Mouse (Mus musculus) heart, embryonic 12.5 days (tissue): ENCODE measurements at regions not wholly inside any gene's neighbourhood (a gene's known extent, or its start where the extent isn't known, plus 50 kb on each side); places are given as distances from the start of the nearest gene placed in this dataset.

ENCODE experiments used
- ATAC-seq: fragments of 200-750 bp; cut with Nextera tagmentation; 2 replicates; pipeline ENCODE4 v1.8.0; 2017; ENCODE audit warnings: moderate TSS enrichment, moderate library complexity; ENCODE audit not compliant: insufficient number of reproducible peaks, low FRiP score
- H3K27ac ChIP-seq: fragments of 300-500 bp; sonication (generic); 2 replicates; pipeline ENCODE4 v1.5.1; 2016; ENCODE audit warnings: mild to moderate bottlenecking, moderate library complexity; ENCODE audit not compliant: poor library complexity, severe bottlenecking
- H3K27me3 ChIP-seq: fragments of 300-500 bp; sonication (generic); replicated peaks from 2 replicates; pipeline ENCODE4 v1.6.1; 2016; ENCODE audit warnings: mild to moderate bottlenecking, moderate library complexity
- H3K36me3 ChIP-seq: fragments of 300-500 bp; sonication (generic); 2 replicates; pipeline ENCODE4 v1.6.1; 2016; ENCODE audit warnings: mild to moderate bottlenecking, moderate library complexity
- H3K4me1 ChIP-seq: fragments of 300-500 bp; sonication (generic); replicated peaks from 2 replicates; pipeline ENCODE4 v1.6.1; 2016; ENCODE audit warnings: mild to moderate bottlenecking
- H3K4me2 ChIP-seq: fragments of 300-500 bp; sonication (generic); 2 replicates; pipeline ENCODE4 v1.6.1; 2016; ENCODE audit warnings: mild to moderate bottlenecking, moderate library complexity
- H3K4me3 ChIP-seq: fragments of 300-500 bp; sonication (generic); 2 replicates; pipeline ENCODE4 v1.5.1; 2016; ENCODE audit warnings: mild to moderate bottlenecking
- H3K9ac ChIP-seq: fragments of 300-500 bp; sonication (generic); 2 replicates; pipeline ENCODE4 v1.6.1; 2016; ENCODE audit warnings: mild to moderate bottlenecking, moderate library complexity
- H3K9me3 ChIP-seq: fragments of 300-500 bp; sonication (generic); replicated peaks from 2 replicates; pipeline ENCODE4 v1.6.1; 2016; ENCODE audit warnings: mild to moderate bottlenecking, moderate library complexity
- WGBS: fragments of 180-500 bp; shearing (Covaris S2); methylation state at CpG from one replicate; pipeline ENCODE4 v1.1.7; 2016; 5-methylcytosine and 5-hydroxymethylcytosine counted together

DNA sequence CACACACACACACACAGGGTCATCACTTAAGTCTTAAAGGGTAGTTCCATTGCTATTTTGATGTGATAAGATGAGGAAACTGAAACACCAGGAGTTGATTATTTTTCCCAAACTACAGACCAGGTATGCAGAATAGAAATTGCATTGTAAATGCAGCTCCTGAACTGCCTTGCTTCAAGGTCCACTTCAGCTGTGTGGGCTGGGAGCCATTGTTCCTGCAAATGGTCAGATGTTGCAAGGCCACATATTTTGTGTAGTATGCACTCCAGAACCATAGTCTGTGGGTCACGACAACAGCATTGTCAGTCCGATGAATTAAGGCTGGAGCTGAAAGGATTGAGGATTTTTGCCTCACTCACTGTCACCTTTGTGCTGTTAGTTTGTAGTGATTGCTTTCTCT lies 592.4 kb upstream of the Tenm4 start:
- Histone ChIP-seq H3K4me2 (no peak overlapping the region), H3K9ac (no peak overlapping the region), H3K4me3 (no peak overlapping the region), H3K27me3 (no peaks in the 10 kb centered on the region), H3K27ac (no peak overlapping the region), H3K36me3 (no peaks in the 10 kb centered on the region), H3K9me3 (no peaks in the 10 kb centered on the region), H3K4me1 (no peaks in the 10 kb centered on the region)
- ATAC-seq, result no peak
- 76% methylated on average over 2 of the region's 2 CpGs for WGBS

DNA sequence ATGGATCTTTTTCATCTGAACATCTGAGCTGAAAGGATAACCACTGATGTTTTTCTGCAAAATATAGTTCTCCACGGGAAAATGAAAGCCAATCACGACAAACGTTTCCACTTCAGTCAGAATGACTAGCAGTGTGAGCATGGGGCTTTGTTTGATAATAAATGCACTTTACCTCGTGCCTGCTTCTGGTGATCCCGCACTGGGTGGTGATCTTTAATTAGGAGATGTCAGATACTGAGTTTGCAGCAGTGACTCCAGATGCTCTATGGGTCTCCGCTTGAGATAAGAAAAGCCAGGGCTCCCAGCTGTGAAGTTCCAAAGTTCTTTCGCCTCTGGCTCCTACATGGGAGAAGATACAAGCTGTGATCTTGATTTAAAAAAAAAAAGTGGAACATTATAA lies 589.7 kb upstream of the Tenm4 start:
- H3K4me3 ChIP-seq, result no peak overlapping the region
- H3K36me3 ChIP-seq, result no peaks in the 10 kb centered on the region
- 44% methylated on average over 7 of the region's 7 CpGs for WGBS
- ATAC-seq, result no peak
- no peak overlapping the region for H3K4me2 ChIP-seq
- H3K27me3 ChIP-seq, result no peaks in the 10 kb centered on the region
- no peaks in the 10 kb centered on the region for H3K4me1 ChIP-seq
- no peak overlapping the region for H3K9ac ChIP-seq
- no peak overlapping the region for H3K27ac ChIP-seq
- H3K9me3 ChIP-seq, result no peaks in the 10 kb centered on the region

DNA sequence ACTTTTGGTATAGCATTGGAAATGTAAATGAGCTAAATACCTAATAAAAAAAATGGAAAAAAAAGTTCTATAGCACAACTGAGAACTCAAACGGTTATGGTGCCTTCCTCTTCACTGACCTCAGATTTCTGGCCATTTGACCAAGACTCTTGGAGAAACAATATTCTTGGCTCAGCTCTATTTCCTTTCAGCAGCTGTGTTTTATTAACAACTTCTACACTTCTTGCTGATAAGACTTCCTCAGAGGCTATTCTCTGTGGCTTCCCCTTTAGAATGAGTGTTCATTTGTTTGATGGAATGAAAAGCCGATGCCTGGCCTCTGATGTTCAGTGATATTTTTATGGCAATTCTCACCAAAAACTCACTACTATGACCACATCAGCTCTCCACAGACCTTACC lies 572.7 kb upstream of the Tenm4 start:
- Histone ChIP-seq H3K27me3 (no peaks in the 10 kb centered on the region), H3K9me3 (no peaks in the 10 kb centered on the region), H3K4me1 (no peaks in the 10 kb centered on the region), H3K36me3 (no peaks in the 10 kb centered on the region), H3K27ac (no peak overlapping the region), H3K4me3 (no peak overlapping the region), H3K4me2 (no peak overlapping the region), H3K9ac (no peak overlapping the region)
- WGBS, result 57% methylated on average over 2 of the region's 2 CpGs
- ATAC-seq, result peak; percentile 61; the same call in 1 of the 2 replicates

DNA sequence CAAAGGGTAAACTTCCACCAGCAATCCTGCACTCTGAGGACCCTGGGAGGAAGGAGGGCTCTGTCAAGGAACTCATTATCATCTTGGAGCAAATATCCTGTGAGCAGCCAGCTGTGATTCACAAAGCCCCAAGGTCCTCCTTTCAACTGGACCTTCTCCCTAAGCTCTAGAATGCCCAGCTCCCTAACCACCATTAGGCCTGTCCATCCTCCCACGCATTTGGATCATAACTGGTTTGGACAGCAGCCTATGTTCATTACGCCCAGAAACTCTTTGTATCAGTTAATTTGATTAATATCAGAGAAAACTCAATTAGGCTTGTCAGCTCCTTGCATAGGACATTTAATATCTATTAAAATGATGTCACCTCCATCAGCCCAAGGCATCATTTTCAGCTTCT lies 557.3 kb upstream of the Tenm4 start:
- Histone ChIP-seq H3K36me3 (no peaks in the 10 kb centered on the region), H3K4me1 (no peaks in the 10 kb centered on the region), H3K9ac (no peak overlapping the region), H3K4me3 (no peak overlapping the region), H3K9me3 (no peaks in the 10 kb centered on the region), H3K27me3 (no peaks in the 10 kb centered on the region), H3K4me2 (no peak overlapping the region), H3K27ac (no peak overlapping the region)
- no peak for ATAC-seq
- WGBS, result 70% methylated on average over 2 of the region's 2 CpGs

DNA sequence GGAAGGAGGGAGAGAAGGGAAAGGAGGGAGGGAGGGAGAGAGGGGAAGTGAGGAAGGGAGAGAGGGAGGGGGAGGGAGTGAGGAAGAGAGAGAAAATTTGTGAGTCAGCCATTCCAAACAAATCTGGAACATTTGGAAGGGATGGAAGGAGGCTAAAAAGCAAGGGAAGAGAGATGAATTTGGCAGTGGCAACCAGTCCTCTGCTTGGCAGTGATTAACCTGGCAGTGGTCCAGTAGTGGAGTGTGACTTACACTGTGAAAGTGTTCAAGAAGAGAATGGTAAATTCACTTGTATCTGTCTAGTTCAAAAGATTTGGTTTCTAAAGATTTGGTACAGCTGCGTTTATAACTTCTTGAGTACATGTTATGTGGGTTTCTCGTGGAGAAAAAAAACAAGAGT lies 553.7 kb upstream of the Tenm4 start:
- Histone ChIP-seq H3K36me3 (no peaks in the 10 kb centered on the region), H3K27me3 (no peaks in the 10 kb centered on the region), H3K4me1 (no peaks in the 10 kb centered on the region), H3K4me3 (no peak overlapping the region), H3K4me2 (no peak overlapping the region), H3K9me3 (no peaks in the 10 kb centered on the region), H3K9ac (no peak overlapping the region), H3K27ac (no peak overlapping the region)
- ATAC-seq, result no peak
- WGBS, result 60% methylated on average over 2 of the region's 2 CpGs

DNA sequence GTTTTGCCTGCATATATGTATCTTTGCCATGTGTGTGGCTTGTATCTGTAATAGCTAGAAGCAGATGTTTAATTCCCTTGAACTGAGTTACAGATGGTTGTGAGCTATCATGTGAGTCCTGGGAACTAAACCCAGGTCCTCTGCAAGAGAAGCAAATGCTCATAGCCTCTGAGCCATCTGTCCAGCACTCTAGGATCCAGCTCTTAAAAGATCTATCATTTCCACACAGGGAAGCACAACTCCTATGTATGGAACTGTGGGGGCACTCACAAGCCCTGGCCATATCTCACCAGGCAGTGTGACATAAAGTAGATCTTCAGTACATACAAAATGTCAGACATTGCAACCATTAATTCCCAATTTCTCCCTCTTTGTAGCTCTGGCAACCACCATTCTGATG lies 552.9 kb upstream of the Tenm4 start:
- H3K4me3 ChIP-seq, result no peak overlapping the region
- no peaks in the 10 kb centered on the region for H3K27me3 ChIP-seq
- no peaks in the 10 kb centered on the region for H3K36me3 ChIP-seq
- no peaks in the 10 kb centered on the region for H3K4me1 ChIP-seq
- H3K27ac ChIP-seq, result no peak overlapping the region
- no peak overlapping the region for H3K9ac ChIP-seq
- H3K4me2 ChIP-seq, result no peak overlapping the region
- no peaks in the 10 kb centered on the region for H3K9me3 ChIP-seq
- no peak for ATAC-seq

DNA sequence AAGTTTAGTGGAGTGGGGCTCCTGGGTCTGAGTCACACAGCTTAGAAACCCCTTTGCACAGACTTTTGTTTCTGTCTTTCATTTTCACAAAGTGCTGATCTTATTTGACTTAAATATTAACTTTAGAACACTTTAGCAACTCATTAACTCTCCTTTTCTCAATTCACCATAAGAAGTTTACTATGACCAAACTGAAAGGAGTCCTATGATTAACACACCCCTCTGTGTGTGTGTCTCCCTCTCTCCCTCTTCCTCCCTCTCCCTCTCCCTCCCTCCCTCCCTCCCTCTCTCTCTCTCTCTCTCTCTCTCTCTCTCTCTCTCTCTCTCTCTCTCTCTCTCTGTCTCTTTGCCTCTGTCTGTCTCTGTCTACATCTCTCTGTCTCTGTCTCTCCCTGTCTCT lies 551.0 kb upstream of the Tenm4 start:
- H3K9me3 ChIP-seq, result no peaks in the 10 kb centered on the region
- H3K9ac ChIP-seq, result no peak overlapping the region
- H3K27ac ChIP-seq, result no peak overlapping the region
- no peak overlapping the region for H3K4me2 ChIP-seq
- H3K4me3 ChIP-seq, result no peak overlapping the region
- H3K36me3 ChIP-seq, result no peaks in the 10 kb centered on the region
- H3K4me1 ChIP-seq, result no peaks in the 10 kb centered on the region
- H3K27me3 ChIP-seq, result no peaks in the 10 kb centered on the region
- ATAC-seq, result no peak

DNA sequence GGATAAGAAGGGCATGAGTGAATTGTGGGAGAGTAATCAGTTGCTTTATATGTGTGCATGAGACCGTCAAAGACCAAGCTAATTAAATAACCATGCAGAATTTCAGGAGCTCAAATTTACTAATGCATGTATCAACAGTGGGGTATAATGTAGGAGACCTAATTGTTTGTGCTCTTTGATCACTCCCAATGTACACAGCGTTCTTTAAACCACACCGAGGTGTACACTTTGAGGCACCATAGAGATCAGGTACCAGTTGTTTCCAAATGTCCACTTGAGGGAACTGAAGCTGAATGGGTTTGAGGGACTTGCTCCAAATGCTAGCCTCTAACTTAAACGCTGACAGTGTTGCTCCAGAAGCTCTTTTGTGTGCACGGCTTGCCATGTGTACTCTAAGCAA lies 530.4 kb upstream of the Tenm4 start:
- Histone ChIP-seq H3K4me3 (no peak overlapping the region), H3K36me3 (no peaks in the 10 kb centered on the region), H3K9me3 (no peaks in the 10 kb centered on the region), H3K27me3 (no peaks in the 10 kb centered on the region), H3K4me2 (no peak overlapping the region), H3K27ac (no peak overlapping the region), H3K4me1 (no peaks in the 10 kb centered on the region), H3K9ac (no peak overlapping the region)
- 83% methylated on average over 5 of the region's 5 CpGs for WGBS
- no peak for ATAC-seq

DNA sequence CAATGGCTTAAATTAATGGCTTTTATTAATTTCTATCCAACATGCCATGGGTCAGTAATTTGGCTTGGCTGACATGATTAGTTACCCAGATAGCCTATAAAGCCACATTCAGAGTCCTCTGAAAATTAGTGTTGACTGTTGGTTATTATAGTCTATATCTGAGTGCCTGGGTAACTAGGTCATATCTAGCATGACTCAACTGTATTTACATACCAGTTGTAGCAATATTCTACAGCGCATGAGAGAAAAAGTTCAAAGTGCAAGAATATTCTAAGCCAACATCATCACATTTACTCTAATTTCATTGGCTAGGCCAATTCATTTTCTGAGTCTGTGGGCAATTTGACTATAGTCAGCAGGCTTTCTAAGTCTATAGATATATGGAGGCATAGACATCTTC lies 496.7 kb upstream of the Tenm4 start:
- 86% methylated on average over 1 of the region's 1 CpGs for WGBS

DNA sequence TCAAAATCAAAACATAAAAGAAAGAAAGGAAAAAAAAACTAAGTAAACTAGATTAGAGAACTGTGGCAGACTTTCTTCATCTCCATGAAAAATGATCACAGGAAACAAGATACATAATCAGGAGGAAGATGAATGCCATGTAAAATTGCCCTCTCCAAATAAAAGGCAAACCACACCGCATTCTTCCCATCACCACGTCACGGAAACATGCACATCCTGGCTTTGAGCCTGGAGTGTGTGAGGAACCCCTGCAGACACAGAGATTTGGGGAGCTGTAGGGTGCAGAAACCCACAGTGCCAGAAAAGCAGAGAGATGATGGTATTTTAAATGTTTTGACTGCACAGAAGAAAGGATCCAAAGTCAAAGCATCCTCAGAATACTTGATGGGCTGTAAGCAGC lies 488.5 kb upstream of the Tenm4 start:
- H3K27me3 ChIP-seq, result 0 out of 2 replicates have a peak, but pooled peaks cover 3% of the 10 kb centered on the region
- H3K27ac ChIP-seq, result no peak overlapping the region
- no peak for ATAC-seq
- no peak overlapping the region for H3K9ac ChIP-seq
- no peak overlapping the region for H3K4me3 ChIP-seq
- H3K4me2 ChIP-seq, result no peak overlapping the region
- WGBS, result 53% methylated on average over 3 of the region's 3 CpGs
- no peaks in the 10 kb centered on the region for H3K4me1 ChIP-seq
- H3K9me3 ChIP-seq, result no peaks in the 10 kb centered on the region
- H3K36me3 ChIP-seq, result no peaks in the 10 kb centered on the region

More for the DNA sequence above, 496.7 kb upstream of the Tenm4 start:
- Histone ChIP-seq H3K9ac (no peak overlapping the region), H3K4me2 (no peak overlapping the region), H3K4me3 (no peak overlapping the region), H3K4me1 (no peaks in the 10 kb centered on the region), H3K36me3 (no peaks in the 10 kb centered on the region), H3K9me3 (no peaks in the 10 kb centered on the region), H3K27me3 (no peaks in the 10 kb centered on the region), H3K27ac (no peak overlapping the region)
- ATAC-seq, result no peak

DNA sequence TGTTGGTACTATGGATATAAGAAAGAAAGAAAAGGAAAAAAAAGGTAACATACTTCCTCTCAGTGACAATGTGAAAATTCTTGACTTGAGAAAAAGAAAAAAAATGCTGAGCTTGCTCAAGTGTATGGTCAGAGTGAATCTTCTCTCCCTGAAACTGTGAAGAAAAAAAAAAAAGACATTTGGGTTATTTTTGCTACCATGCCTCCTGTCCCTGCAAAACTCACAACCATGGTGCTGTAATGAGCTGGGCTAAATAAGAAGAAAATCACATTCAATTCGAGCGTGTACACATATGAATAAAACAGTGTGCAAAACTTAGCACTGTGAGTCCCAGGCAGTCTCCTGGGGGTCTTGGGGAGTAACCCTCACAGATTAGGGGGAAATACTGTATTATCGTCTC lies 483.3 kb upstream of the Tenm4 start:
- Histone ChIP-seq H3K27ac (no peak overlapping the region), H3K4me1 (no peaks in the 10 kb centered on the region), H3K4me2 (no peak overlapping the region), H3K36me3 (no peaks in the 10 kb centered on the region), H3K9ac (no peak overlapping the region), H3K9me3 (no peaks in the 10 kb centered on the region), H3K4me3 (no peak overlapping the region), H3K27me3 (0 out of 2 replicates have a peak, but pooled peaks cover 6% of the 10 kb centered on the region)
- 64% methylated on average over 3 of the region's 3 CpGs for WGBS
- no peak for ATAC-seq

DNA sequence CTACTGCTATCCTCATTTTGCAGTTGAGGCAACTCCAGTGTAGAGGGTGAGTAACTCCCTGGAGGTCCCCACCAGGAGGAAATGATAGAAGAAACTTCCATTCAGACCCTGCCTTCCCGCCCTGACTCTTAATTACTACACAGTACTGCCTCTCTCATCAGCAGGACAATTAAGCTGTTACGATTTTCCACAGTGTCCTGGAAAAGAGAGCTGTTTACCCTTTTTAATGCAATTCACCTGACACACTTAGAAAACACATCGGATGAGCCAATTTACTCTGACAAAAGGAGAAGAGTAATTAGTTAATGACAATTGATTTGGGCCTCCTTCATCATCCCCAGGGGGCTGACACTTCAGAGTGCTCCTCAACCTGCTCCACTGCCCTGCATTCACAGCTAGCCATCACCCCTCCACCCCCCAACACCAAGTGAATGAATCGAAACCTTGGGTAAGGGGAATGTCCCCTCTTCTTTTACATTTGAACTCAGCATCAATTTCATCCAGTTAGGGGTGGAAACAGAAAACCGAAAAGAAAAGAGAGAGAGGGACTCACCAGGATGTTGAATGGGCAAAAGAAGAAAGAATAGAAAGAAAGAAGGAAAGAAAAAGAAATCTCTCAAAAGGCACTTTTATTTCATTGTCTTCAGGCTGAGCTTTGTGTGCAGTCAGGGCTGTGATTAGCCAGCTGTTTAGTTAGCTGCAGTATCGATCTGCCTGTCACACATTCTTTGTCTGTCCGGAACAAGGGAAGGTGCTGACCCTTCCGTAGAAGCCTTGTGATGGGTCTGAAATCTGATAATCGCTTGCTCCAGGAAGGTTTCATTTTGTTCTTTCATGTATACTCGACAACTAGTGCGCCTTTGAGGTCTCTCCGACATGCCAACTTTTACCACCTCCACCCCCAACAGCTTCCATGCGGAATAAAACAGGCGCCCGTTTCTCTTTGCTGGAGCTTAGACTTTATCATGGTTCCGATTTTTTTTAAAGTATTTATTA lies 482.6 kb upstream of the Tenm4 start:
- no peak for ATAC-seq
- WGBS, result 20% methylated on average over 16 of the region's 16 CpGs
- no peak overlapping the region for H3K9ac ChIP-seq

More for the DNA sequence above, 482.6 kb upstream of the Tenm4 start:
- no peaks in the 10 kb centered on the region for H3K4me1 ChIP-seq
- no peak overlapping the region for H3K27ac ChIP-seq
- no peaks in the 10 kb centered on the region for H3K36me3 ChIP-seq
- H3K4me3 ChIP-seq, result peak overlapping the region; percentile 31
- 0 out of 2 replicates have a peak, but pooled peaks cover 6% of the 10 kb centered on the region for H3K27me3 ChIP-seq
- H3K4me2 ChIP-seq, result peak overlapping the region; percentile 68
- H3K9me3 ChIP-seq, result no peaks in the 10 kb centered on the region
